In the genomic region with DNA sequence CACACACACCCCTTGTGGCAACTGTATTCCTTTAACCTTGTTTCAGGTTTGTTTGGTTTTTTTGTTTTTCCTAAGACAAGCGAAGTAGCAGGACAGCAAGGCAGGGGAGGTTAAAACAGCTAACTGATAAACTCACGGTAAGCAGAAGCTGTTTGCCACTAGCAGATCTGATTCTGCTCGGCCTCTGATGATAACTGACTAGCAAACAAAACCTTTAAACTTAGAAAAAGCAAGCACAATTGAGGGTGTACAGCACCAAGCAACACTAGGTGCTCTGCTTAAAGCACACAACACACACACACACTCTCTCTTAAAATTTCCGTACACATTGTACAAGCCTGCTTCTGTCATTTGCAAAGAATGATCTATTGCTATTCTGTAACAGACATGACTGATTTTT, we compare ENCODE assay signal across 9 mouse cellular contexts. TPM values are rescaled to one million over a fixed set of nuclear protein-coding genes. Genes with fewer than 3 reads are reported as not detected.
DNase-seq lines count a peak whose midpoint lies in the region; ATAC-seq and TF ChIP-seq lines count a peak whose summit lies in the region.
"Had no signal": no experiment of that assay in that cellular context is flagged by ENCODE, and none has a peak within 500 bp of the region (broad histone marks: within the 10 kb centered on the region; RNA-seq: fewer than 3 reads in every experiment).

No protein-coding gene starts in this region.

- H3K9ac ChIP-seq in heart, embryonic 13.5 days: peak overlapping the region; percentile 95
- peak overlapping the region; percentile 80 for H3K9ac ChIP-seq in heart, postnatal 0 days (replicated peaks; ENCODE audit: low read depth, low read length)
- peak overlapping the region; percentile 72 for H3K9ac ChIP-seq in midbrain, embryonic 11.5 days (ENCODE audit: low read length)

- H3K36me3 ChIP-seq in heart, embryonic 13.5 days: peaks cover 29% of the 10 kb centered on the region
- H3K36me3 ChIP-seq in heart, postnatal 0 days (replicated peaks; ENCODE audit: control insufficient read depth, insufficient read depth, low read length): no peaks in the 10 kb centered on the region
- H3K36me3 ChIP-seq in midbrain, embryonic 11.5 days (ENCODE audit: control insufficient read depth, insufficient read depth, low read length): peaks cover 14% of the 10 kb centered on the region

- no peak for TF ChIP-seq CTCF in heart, postnatal 0 days (IDR thresholded peaks at IDR 0.05; ENCODE audit: low read depth)

- WGBS in heart, embryonic 13.5 days: 13% methylated on average over 4 of the region's 4 CpGs
- WGBS in heart, postnatal 0 days: 18% methylated on average over 4 of the region's 4 CpGs
- 31% methylated on average over 4 of the region's 4 CpGs for WGBS in midbrain, embryonic 11.5 days

- no peak for DNase-seq in heart, adult 11 months
- peak; percentile 41 for DNase-seq in brain, adult 2 months (ENCODE audit: low read depth, low spot score)
- DNase-seq in heart, postnatal 0 days (ENCODE audit: low spot score): no peak
- peak; percentile 82 for DNase-seq in midbrain, embryonic 11.5 days (ENCODE audit: low spot score, missing footprints)
- no peak for DNase-seq in thymus, postnatal 14 days
- no peak for DNase-seq in thymus, postnatal 10 days (ENCODE audit: low spot score in 2 of 2)
- no peak for DNase-seq in left cerebral cortex, postnatal 4 days

- H3K4me3 ChIP-seq in heart, embryonic 13.5 days: peak overlapping the region; percentile 80
- H3K4me3 ChIP-seq in heart, postnatal 0 days (ENCODE audit: low read depth, low read length): peak overlapping the region; percentile 78
- H3K4me3 ChIP-seq in midbrain, embryonic 11.5 days (ENCODE audit: low read depth, low read length): peak overlapping the region; percentile 42

- H3K27me3 ChIP-seq in heart, embryonic 13.5 days (replicated peaks): peaks cover 21% of the 10 kb centered on the region
- peaks cover 2% of the 10 kb centered on the region; the same call in 1 of the 2 replicates for H3K27me3 ChIP-seq in heart, postnatal 0 days (ENCODE audit: control insufficient read depth, insufficient read depth, low read length)
- no peaks in the 10 kb centered on the region for H3K27me3 ChIP-seq in midbrain, embryonic 11.5 days (ENCODE audit: control insufficient read depth, insufficient read depth, low read length)

- H3K9me3 ChIP-seq in heart, embryonic 13.5 days: no peaks in the 10 kb centered on the region
- no peaks in the 10 kb centered on the region for H3K9me3 ChIP-seq in heart, postnatal 0 days (replicated peaks; ENCODE audit: control insufficient read depth, low read length)
- H3K9me3 ChIP-seq in midbrain, embryonic 11.5 days (ENCODE audit: control insufficient read depth, low read length): no peaks in the 10 kb centered on the region; the same call in 1 of the 2 replicates

- intact Hi-C loops in left cerebral cortex, postnatal 4 days (cut with DNase I): no loop called here

- no peak for ATAC-seq in heart, embryonic 13.5 days (ENCODE audit: extremely low read depth, insufficient number of reproducible peaks, low FRiP score, low TSS enrichment)
- ATAC-seq in heart, postnatal 0 days (ENCODE audit: insufficient read depth, low read depth): no peak
- ATAC-seq in midbrain, embryonic 11.5 days (ENCODE audit: low FRiP score): no peak

- no peak for TF ChIP-seq EP300 in heart, postnatal 0 days (IDR thresholded peaks at IDR 0.05; ENCODE audit: low read depth)

- H3K4me1 ChIP-seq in heart, embryonic 13.5 days: peaks cover 49% of the 10 kb centered on the region
- peaks cover 24% of the 10 kb centered on the region for H3K4me1 ChIP-seq in heart, postnatal 0 days (ENCODE audit: control insufficient read depth, insufficient read depth)
- H3K4me1 ChIP-seq in midbrain, embryonic 11.5 days (ENCODE audit: control insufficient read depth, insufficient read depth, low read length): peaks cover 29% of the 10 kb centered on the region

- peak overlapping the region; percentile 72 for H3K4me2 ChIP-seq in heart, embryonic 13.5 days
- H3K4me2 ChIP-seq in heart, postnatal 0 days (ENCODE audit: low read depth, low read length): peak overlapping the region; percentile 90
- H3K4me2 ChIP-seq in midbrain, embryonic 11.5 days: peak overlapping the region; percentile 57

- peak overlapping the region; percentile 95 for H3K27ac ChIP-seq in heart, embryonic 13.5 days (replicated peaks)
- H3K27ac ChIP-seq in heart, postnatal 0 days (ENCODE audit: low read depth): peak overlapping the region; percentile 96
- H3K27ac ChIP-seq in midbrain, embryonic 11.5 days (ENCODE audit: low read depth, low read length): no peak overlapping the region; the same call in 1 of the 2 replicates

RNA-seq across cellular contexts. Expression of a gene that starts 6.8 kb away (rescaled TPM):
- polyA plus RNA-seq in heart, embryonic 13.5 days (2015; fragmentation: Nextera tagmentation; extraction: Ambion mirVana): 9.3 and 9.5 TPM in 2 replicates
- total RNA-seq in heart, postnatal 0 days (2014; rRNA removed; ENCODE audit: low replicate concordance): 40.0 and 66.6 TPM in 2 replicates
- 4.4 and 4.7 TPM in 2 replicates for polyA plus RNA-seq in heart, postnatal 0 days (2015; fragmentation: Nextera tagmentation; extraction: Ambion mirVana)
- polyA plus RNA-seq in midbrain, embryonic 11.5 days (2014; fragmentation: Nextera tagmentation; extraction: Ambion mirVana): 5.3 and 5.9 TPM in 2 replicates
- 10 to 100 TPM; 30.5 to 30.8 TPM for total RNA-seq in left cerebral cortex, postnatal 4 days (2021)
- total RNA-seq: MEL had no signal

RNA-seq across cellular contexts. Expression of a gene that starts 31.8 kb away (rescaled TPM):
- polyA plus RNA-seq in heart, embryonic 13.5 days (2015; fragmentation: Nextera tagmentation; extraction: Ambion mirVana): 8.7 and 9.7 TPM in 2 replicates
- total RNA-seq in heart, postnatal 0 days (2014; rRNA removed; ENCODE audit: low replicate concordance): 10.7 and 13.2 TPM in 2 replicates
- polyA plus RNA-seq in heart, postnatal 0 days (2015; fragmentation: Nextera tagmentation; extraction: Ambion mirVana): 5.5 and 6.6 TPM in 2 replicates
- 7.2 and 7.7 TPM in 2 replicates for polyA plus RNA-seq in midbrain, embryonic 11.5 days (2014; fragmentation: Nextera tagmentation; extraction: Ambion mirVana)
- 1 to 10 TPM; 3.7 to 3.8 TPM for total RNA-seq in left cerebral cortex, postnatal 4 days (2021)

RNA-seq across cellular contexts. Expression of a gene that starts 51.5 kb away (rescaled TPM):
- 33.4 and 34.4 TPM in 2 replicates for polyA plus RNA-seq in heart, embryonic 13.5 days (2015; fragmentation: Nextera tagmentation; extraction: Ambion mirVana)
- total RNA-seq in heart, postnatal 0 days (2014; rRNA removed; ENCODE audit: low replicate concordance): not detected in 2 replicates
- polyA plus RNA-seq in heart, postnatal 0 days (2015; fragmentation: Nextera tagmentation; extraction: Ambion mirVana): 15.6 and 17.1 TPM in 2 replicates
- 22.6 and 23.7 TPM in 2 replicates for polyA plus RNA-seq in midbrain, embryonic 11.5 days (2014; fragmentation: Nextera tagmentation; extraction: Ambion mirVana)
- not detected for total RNA-seq in left cerebral cortex, postnatal 4 days (2021)
- total RNA-seq: MEL had no signal

Comparison
In these comparisons a context has a peak if more than half of its experiments do, and no peak if none do; other contexts are left out.
1. DNase-seq: peak in brain, adult 2 months (single experiment) and midbrain, embryonic 11.5 days (single experiment); none in heart, adult 11 months (single experiment), heart, postnatal 0 days (single experiment), thymus, postnatal 14 days (single experiment), thymus, postnatal 10 days (0 of 2) and left cerebral cortex, postnatal 4 days (single experiment).
2. Peak in every context shown above with its lines, with median percentiles within 50 percentile points of each other: H3K4me2 ChIP-seq, H3K4me3 ChIP-seq and H3K9ac ChIP-seq.